Mouse (Mus musculus) 416B (cell line): Measurements from ENCODE around the gene Klhl9.
A peak's percentile ranks its signal among the peaks of the same experiment; 100 is the strongest.

Experiments
- DNase-seq: peaks from one replicate; pipeline ENCODE4 v3.0.0; 2011; ENCODE audit warnings: low read depth

Klhl9 gene

GRCm38 (mm10) chr4:88715059-88715458, 7.2 kb downstream of the Klhl9 start:
- DNase-seq = no peak

GRCm38 (mm10) chr4:88714281-88714680, 8.0 kb downstream of the Klhl9 start:
- peak; percentile 59 for DNase-seq

GRCm38 (mm10) chr4:88707128-88707826, 15.0 kb downstream of the Klhl9 start:
- DNase-seq = no peak

DNA sequence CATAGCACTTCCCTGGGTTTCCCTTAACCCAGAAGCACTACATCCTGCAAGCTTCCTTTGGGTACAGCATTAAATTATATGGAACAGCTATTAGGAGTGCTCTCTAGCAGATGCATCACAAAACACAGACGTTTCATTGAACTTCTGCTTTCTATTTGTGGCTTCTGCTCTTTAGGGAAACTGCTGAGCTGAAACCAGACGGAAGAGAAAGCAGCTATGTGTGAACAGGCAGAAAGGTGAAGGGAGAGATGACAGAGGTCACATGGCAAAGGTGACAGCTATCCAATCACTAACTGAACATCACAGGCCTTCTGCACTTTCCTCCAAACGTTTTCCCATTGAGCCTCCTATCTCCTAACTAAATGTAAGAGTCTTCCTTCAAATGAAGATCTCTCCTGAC, 16.3 kb downstream of the Klhl9 start:
- no peak for DNase-seq

DNA sequence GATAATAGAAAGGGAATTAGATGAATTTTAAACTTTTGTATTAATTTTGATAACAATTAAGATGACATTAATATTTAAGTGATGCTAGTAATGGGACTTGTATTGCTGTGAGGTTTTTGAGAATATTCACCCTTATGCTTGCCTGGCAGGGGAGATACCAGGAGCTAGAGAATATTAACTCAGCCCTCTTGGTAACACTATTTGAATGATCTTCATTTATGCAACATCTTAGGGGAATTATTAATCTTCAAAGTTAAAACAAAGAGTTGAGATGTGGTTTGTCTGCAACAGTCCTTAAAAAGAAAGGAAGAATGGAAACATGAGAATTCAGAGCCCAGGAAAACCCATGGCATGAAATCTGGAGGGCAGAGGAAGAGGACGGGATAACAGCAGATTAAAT, 23.0 kb downstream of the Klhl9 start:
- DNase-seq = no peak

GRCm38 (mm10) chr4:88698781-88699180, 23.5 kb downstream of the Klhl9 start:
- no peak for DNase-seq

DNA sequence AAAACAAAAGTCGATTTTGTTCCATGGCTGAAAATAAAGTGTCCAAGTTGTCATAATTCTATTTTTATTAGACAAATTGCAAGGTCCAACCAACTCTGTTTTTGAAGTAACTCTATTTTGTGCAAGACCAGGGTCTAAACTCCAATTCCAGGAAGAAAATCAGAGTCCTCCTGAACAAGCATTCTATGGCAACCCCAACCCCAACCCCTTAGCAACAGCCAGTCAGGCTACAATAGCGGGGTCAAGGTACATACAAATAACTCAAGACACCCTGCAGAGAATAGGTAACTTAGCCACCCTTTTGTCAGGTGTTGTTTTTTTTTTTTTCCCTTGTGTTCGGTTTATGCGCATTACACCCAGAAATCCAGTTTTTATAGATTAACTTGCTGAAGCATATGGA, 24.5 kb downstream of the Klhl9 start:
- DNase-seq = no peak

- peak; percentile 79 for DNase-seq
These were observed 25.2 kb downstream of the Klhl9 start for GRCm38 (mm10) chr4:88697108-88697507.

DNA sequence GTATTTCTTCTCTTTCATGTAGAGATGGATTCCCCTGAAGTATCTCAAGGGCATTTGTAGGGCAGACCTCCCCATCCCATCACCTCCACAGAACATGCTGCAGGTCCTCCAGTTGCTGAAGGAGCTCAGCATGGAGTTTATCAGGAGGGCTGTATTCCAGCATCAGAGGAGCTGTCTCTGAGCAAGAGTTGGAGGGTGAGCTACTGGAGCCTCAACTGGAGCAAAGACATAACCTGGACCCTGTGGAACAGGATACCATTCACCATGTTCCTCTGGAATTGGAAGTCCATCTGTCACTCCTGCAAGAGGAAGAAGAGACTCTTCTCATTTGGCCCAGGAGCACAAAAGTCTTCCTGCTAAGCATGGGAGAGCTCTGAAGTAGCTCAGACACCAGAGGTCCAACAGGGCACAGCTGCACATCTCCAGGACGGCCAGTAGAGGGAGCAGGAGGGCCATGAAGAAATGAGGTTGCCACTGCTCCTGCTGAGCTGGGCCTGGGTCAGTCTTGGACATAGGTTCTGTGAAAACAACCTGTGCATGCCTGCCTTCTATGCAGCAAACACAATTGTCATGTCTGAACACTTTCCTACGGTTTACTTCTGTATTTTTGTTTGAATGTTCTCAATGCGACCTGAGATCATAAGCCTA, 25.9 kb downstream of the Klhl9 start:
- DNase-seq = peak; percentile 83

DNA sequence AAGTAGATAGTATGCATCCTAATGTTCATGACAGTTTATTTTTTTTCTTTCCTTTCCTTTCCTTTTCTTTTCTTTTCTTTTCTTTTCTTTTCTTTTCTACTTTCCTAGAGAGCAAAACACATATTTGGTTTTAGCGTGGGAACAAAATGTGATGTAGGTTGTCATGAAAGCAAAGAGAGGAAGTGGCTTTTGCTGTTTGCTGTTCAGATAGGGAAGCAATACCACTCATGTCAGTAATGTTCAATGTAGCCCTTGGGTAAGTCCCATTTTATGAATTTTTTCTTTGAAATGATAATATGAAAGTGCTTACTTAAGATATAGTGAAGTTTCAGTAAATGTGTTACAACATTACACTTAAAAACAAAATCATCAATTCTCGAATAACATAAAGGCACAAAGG, 28.9 kb downstream of the Klhl9 start:
- DNase-seq = peak; percentile 57

- peak; percentile 76 for DNase-seq
These were observed 29.7 kb downstream of the Klhl9 start for GRCm38 (mm10) chr4:88692537-88692936.

- DNase-seq = no peak
These were observed 31.0 kb downstream of the Klhl9 start, which contains the start of gene Ifnab for GRCm38 (mm10) chr4:88691259-88691658. Gene Ifnab, minus strand, starts transcription at chr4:88691359.

- DNase-seq = no peak
These were observed 38.5 kb downstream of the Klhl9 start, which contains the start of gene Ifna2 for GRCm38 (mm10) chr4:88683812-88684211. Gene Ifna2, minus strand, starts transcription at chr4:88683912.

DNA sequence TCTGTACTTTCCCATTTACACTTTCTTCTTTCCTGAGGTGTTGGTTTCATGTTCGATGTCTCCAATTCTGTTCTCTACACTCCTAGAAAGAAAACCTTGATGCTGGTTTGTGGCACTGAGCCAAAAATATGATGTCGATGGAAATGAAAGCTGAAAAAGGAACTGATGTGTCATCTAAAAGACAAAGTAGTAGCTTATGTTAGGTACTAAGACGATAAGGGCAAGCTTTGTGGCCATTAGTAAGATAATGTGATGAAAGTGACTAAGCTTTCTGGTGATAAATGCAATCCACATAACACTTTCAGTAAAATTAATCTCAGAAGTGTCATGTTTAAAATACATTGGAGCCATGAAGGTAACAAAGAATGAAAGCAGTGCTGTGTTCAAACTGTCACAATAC, 40.9 kb downstream of the Klhl9 start:
- DNase-seq = peak; percentile 76

GRCm38 (mm10) chr4:88680362-88680761, 41.9 kb downstream of the Klhl9 start:
- DNase-seq = peak; percentile 57

DNA sequence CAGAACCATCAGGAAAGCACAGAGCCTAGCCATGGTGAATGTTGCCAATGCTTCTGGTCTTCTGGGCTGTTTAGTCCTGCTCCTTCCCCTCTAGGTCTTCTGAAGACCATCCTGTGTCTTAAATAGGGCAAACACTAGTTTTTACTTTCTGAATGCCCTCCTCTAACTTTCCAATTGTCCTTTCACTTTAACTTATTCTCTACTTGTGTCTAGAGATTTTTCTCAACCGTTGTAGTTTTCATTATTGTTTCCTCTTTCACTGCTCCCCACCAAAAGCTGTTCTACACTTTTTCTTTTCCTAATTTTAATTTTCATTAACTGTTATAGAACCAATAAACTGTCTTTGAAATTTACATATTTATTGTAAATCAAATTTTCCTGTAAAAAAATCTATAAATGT, 45.4 kb downstream of the Klhl9 start, which contains the start of gene Ifna16:
Gene Ifna16 (minus strand): TSS at position 101 of the 400 bp plus-strand sequence.
- no peak for DNase-seq
